Mouse (Mus musculus) MEL (cell line): ENCODE results near the gene Stat5a. TPM values are rescaled to one million over a fixed set of nuclear protein-coding genes. Genes with fewer than 3 reads are reported as not detected.

Source experiments
- DNase-seq: peaks from one replicate; pipeline ENCODE4 v3.0.0; 2011; ENCODE audit warnings: low read depth, low spot score
- H3K27ac ChIP-seq: 2 replicates; pipeline ENCODE4 v1.5.1; 2012; ENCODE audit warnings: low read depth, mild to moderate bottlenecking, control low read depth, low read length, moderate library complexity; ENCODE audit not compliant: control insufficient read depth
- H3K27me3 ChIP-seq, 2 experiments: fragments of 150-350 bp in 1 of 2; sonication (generic) in 1 of 2; 2 replicates each; pipeline ENCODE4 v1.6.1; 2012; ENCODE audit warnings: low read length in 2 of 2, mild to moderate bottlenecking in 2 of 2, improper control_type of control experiment in 1 of 2, moderate library complexity in 1 of 2; ENCODE audit not compliant: insufficient read depth in 2 of 2, control insufficient read depth in 1 of 2
- H3K36me3 ChIP-seq, 2 experiments: 2 replicates each; pipeline ENCODE4 v1.6.1; 2012 to 2014; ENCODE audit warnings: low read length in 2 of 2, improper control_type of control experiment in 1 of 2, inconsistent platforms in 1 of 2, mild to moderate bottlenecking in 1 of 2; ENCODE audit not compliant: insufficient read depth in 2 of 2, control insufficient read depth in 1 of 2
- H3K4me1 ChIP-seq, 2 experiments: fragments of 150-350 bp in 1 of 2; sonication (generic) in 1 of 2; 2 replicates each; pipeline ENCODE4 v1.6.1; 2012; ENCODE audit warnings: low read length in 2 of 2, improper control_type of control experiment in 1 of 2, mild to moderate bottlenecking in 1 of 2; ENCODE audit not compliant: insufficient read depth in 2 of 2, control insufficient read depth in 1 of 2
- H3K4me3 ChIP-seq, 2 experiments: fragments of 150-350 bp in 1 of 2; sonication (generic) in 1 of 2; 2 replicates each; pipeline ENCODE4 v1.5.1; 2012; ENCODE audit warnings: low read depth in 2 of 2, low read length in 2 of 2, mild to moderate bottlenecking in 2 of 2, moderate library complexity in 2 of 2, control low read depth in 1 of 2, improper control_type of control experiment in 1 of 2; ENCODE audit not compliant: control insufficient read depth in 1 of 2, insufficient read depth in 1 of 2
- H3K79me2 ChIP-seq: 2 replicates; pipeline ENCODE4 v1.6.1; 2012; ENCODE audit warnings: mild to moderate bottlenecking, low read length, moderate library complexity; ENCODE audit not compliant: control insufficient read depth, poor library complexity, insufficient read depth
- H3K9ac ChIP-seq: 2 replicates; pipeline ENCODE4 v1.6.1; 2012; ENCODE audit warnings: low read depth, mild to moderate bottlenecking, control low read depth, low read length, moderate library complexity; ENCODE audit not compliant: control insufficient read depth, poor library complexity, severe bottlenecking
- H3K9me3 ChIP-seq: fragments of 150-350 bp; sonication (generic); replicated peaks from 2 replicates; pipeline ENCODE4 v1.6.1; 2012; ENCODE audit warnings: mild to moderate bottlenecking, low read length, improper control_type of control experiment, moderate library complexity; ENCODE audit not compliant: insufficient read depth
- BHLHE40 ChIP-seq: IDR thresholded peaks from 2 replicates; pipeline ENCODE4 v1.6.1; 2012; ENCODE audit warnings: low read depth, mild to moderate bottlenecking, inconsistent platforms, low read length, improper control_type of control experiment, borderline replicate concordance
- CHD1 ChIP-seq: IDR thresholded peaks from 2 replicates; pipeline ENCODE4 v1.6.1; 2012; ENCODE audit warnings: low read depth, mild to moderate bottlenecking, inconsistent platforms, low read length, improper control_type of control experiment
- CHD2 ChIP-seq: IDR thresholded peaks from 2 replicates; pipeline ENCODE4 v1.6.1; 2011; ENCODE audit warnings: low read length, improper control_type of control experiment
- E2F4 ChIP-seq: IDR thresholded peaks from 2 replicates; pipeline ENCODE4 v1.6.1; 2011; ENCODE audit warnings: low read depth, low read length, improper control_type of control experiment, borderline replicate concordance
- EP300 ChIP-seq, 2 experiments: IDR thresholded peaks; 2 replicates each; pipeline ENCODE4 v1.6.1; 2011; ENCODE audit warnings: improper control_type of control experiment in 2 of 2, low read length in 2 of 2, low read depth in 1 of 2, mild to moderate bottlenecking in 1 of 2
- ETS1 ChIP-seq: IDR thresholded peaks from 2 replicates; pipeline ENCODE4 v1.6.1; 2012; ENCODE audit warnings: low read depth, mild to moderate bottlenecking, inconsistent platforms, low read length, improper control_type of control experiment, moderate library complexity
- GATA1 ChIP-seq: IDR thresholded peaks from 2 replicates; pipeline ENCODE4 v1.6.1; 2011; ENCODE audit warnings: low read depth, low read length, improper control_type of control experiment
- HCFC1 ChIP-seq: IDR thresholded peaks from 2 replicates; pipeline ENCODE4 v1.6.1; 2012; ENCODE audit warnings: low read depth, mild to moderate bottlenecking, inconsistent platforms, low read length, improper control_type of control experiment, moderate library complexity
- KAT2A ChIP-seq: conservative IDR thresholded peaks from 2 replicates; pipeline ENCODE4 v1.6.1; 2012; ENCODE audit warnings: low read depth, low read length, improper control_type of control experiment, inconsistent platforms
- MAZ ChIP-seq: IDR thresholded peaks from 2 replicates; pipeline ENCODE4 v1.6.1; 2012; ENCODE audit warnings: low read depth, mild to moderate bottlenecking, inconsistent platforms, low read length, improper control_type of control experiment
- MYB ChIP-seq: IDR thresholded peaks from 2 replicates; pipeline ENCODE4 v1.6.1; 2011; ENCODE audit warnings: mild to moderate bottlenecking, low read depth, low read length, improper control_type of control experiment
- NELFE ChIP-seq: IDR thresholded peaks from 2 replicates; pipeline ENCODE4 v1.6.1; 2011; ENCODE audit warnings: low read depth, low read length, improper control_type of control experiment
- NRF1 ChIP-seq: IDR thresholded peaks from 2 replicates; pipeline ENCODE4 v1.6.1; 2014; ENCODE audit warnings: low read depth, mild to moderate bottlenecking, inconsistent platforms, low read length, improper control_type of control experiment, moderate library complexity; ENCODE audit not compliant: poor library complexity, insufficient read depth, severe bottlenecking
- POLR2A ChIP-seq, 2 experiments: IDR thresholded peaks; 2 replicates each; pipeline ENCODE4 v1.6.1; 2011 to 2012; ENCODE audit warnings: low read length in 2 of 2, mild to moderate bottlenecking in 2 of 2, control low read depth in 1 of 2, improper control_type of control experiment in 1 of 2, low read depth in 1 of 2, moderate library complexity in 1 of 2; ENCODE audit not compliant: control insufficient read depth in 1 of 2, insufficient read depth in 1 of 2, poor library complexity in 1 of 2
- POLR2AphosphoS2 ChIP-seq: IDR thresholded peaks from 2 replicates; pipeline ENCODE4 v1.6.1; 2011; ENCODE audit warnings: low read length, improper control_type of control experiment
- POLR2AphosphoS5 ChIP-seq: IDR thresholded peaks from 2 replicates; pipeline ENCODE4 v1.6.1; 2012; ENCODE audit warnings: low read depth, borderline replicate concordance, mild to moderate bottlenecking, inconsistent platforms, low read length, moderate library complexity, mixed read lengths
- RAD21 ChIP-seq: IDR thresholded peaks from 2 replicates; pipeline ENCODE4 v1.6.1; 2011; ENCODE audit warnings: mild to moderate bottlenecking, low read depth, low read length, improper control_type of control experiment
- SIN3A ChIP-seq: IDR thresholded peaks from 2 replicates; pipeline ENCODE4 v1.6.1; 2012; ENCODE audit warnings: low read length, improper control_type of control experiment, inconsistent platforms
- TAL1 ChIP-seq: IDR thresholded peaks from 2 replicates; pipeline ENCODE4 v1.6.1; 2012; ENCODE audit warnings: mild to moderate bottlenecking, inconsistent platforms, low read length, moderate library complexity, mixed read lengths
- TBP ChIP-seq: IDR thresholded peaks from 2 replicates; pipeline ENCODE4 v1.8.0; 2011; ENCODE audit warnings: low read depth, low read length, improper control_type of control experiment
- TCF12 ChIP-seq: IDR thresholded peaks from 2 replicates; pipeline ENCODE4 v1.6.1; 2014; ENCODE audit warnings: low read depth, mild to moderate bottlenecking, inconsistent platforms, low read length, improper control_type of control experiment, moderate library complexity
- UBTF ChIP-seq: IDR thresholded peaks from 2 replicates; pipeline ENCODE4 v1.6.1; 2012; ENCODE audit warnings: low read depth, mild to moderate bottlenecking, inconsistent platforms, low read length, improper control_type of control experiment, moderate library complexity, borderline replicate concordance; ENCODE audit not compliant: insufficient read depth
- ZC3H11A ChIP-seq: IDR thresholded peaks from 2 replicates; pipeline ENCODE4 v1.6.1; 2012; ENCODE audit warnings: low read depth, mild to moderate bottlenecking, inconsistent platforms, low read length, improper control_type of control experiment
- ZKSCAN1 ChIP-seq: IDR thresholded peaks from 2 replicates; pipeline ENCODE4 v1.6.1; 2012; ENCODE audit warnings: low read depth, mild to moderate bottlenecking, inconsistent platforms, low read length, improper control_type of control experiment, moderate library complexity
- polyA plus RNA-seq, 2 experiments: library from polyadenylated mRNA; stranded (reverse) in 1 of 2; unstranded in 1 of 2; fragments of >175 nt in 1 of 2; fragments of >200 nt in 1 of 2; gene quantifications; 2 replicates each; pipeline versions ENCODE4 v1.2.1 to v1.2.4; 2012; ENCODE audit warnings: low replicate concordance in 2 of 2, low read depth in 1 of 2; ENCODE audit not compliant: insufficient read length in 2 of 2, insufficient read depth in 1 of 2, missing spikeins in 1 of 2
- total RNA-seq: library from RNA; depleted of rRNA; stranded (reverse); fragments of 300-350 nt; gene quantifications from 2 replicates; pipeline ENCODE4 v1.2.3, GENCODE M21; 2012

Stat5a gene
- total and polyA plus RNA-seq, 3 experiments = 54.2 to 86.8 TPM; not detected in 1

DNA sequence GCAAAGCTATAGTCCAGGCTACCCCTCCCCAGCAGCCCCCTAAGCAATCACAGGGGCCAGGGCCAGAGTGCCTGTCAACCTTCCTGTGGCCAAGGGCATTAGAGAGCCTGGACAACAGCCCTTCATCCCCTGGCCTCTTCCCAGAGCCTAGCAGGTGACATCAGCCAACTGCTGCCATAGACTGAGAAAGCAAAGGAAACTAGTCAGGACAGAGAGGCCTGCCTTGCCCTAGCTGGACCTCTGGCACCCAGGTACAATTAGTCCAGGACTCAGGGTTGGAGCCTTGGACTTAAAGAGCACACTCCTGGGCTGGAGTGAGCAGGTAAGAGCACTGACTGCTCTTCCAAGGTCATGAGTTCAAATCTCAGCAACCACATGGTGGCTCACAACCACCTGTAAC, 26.3 kb downstream of the Stat5a start:
- Histone ChIP-seq H3K79me2 (no peaks in the 10 kb centered on the region), H3K9ac (no peak overlapping the region), H3K27ac (peak overlapping the region; percentile 65; the same call in 1 of the 2 replicates), H3K9me3 (no peaks in the 10 kb centered on the region), H3K4me1 (peaks cover 41 to 49% of the 10 kb centered on the region in 2 experiments), H3K36me3 (peaks cover 10 to 52% of the 10 kb centered on the region in 2 experiments), H3K4me3 (no peak overlapping the region), H3K27me3 (no peaks in the 10 kb centered on the region)
- no peak for DNase-seq
- TF ChIP-seq BHLHE40 (no peak), ZC3H11A (no peak), HCFC1 (0 out of 2 replicates have a peak, but pooled peaks have one; percentile 23)

DNA sequence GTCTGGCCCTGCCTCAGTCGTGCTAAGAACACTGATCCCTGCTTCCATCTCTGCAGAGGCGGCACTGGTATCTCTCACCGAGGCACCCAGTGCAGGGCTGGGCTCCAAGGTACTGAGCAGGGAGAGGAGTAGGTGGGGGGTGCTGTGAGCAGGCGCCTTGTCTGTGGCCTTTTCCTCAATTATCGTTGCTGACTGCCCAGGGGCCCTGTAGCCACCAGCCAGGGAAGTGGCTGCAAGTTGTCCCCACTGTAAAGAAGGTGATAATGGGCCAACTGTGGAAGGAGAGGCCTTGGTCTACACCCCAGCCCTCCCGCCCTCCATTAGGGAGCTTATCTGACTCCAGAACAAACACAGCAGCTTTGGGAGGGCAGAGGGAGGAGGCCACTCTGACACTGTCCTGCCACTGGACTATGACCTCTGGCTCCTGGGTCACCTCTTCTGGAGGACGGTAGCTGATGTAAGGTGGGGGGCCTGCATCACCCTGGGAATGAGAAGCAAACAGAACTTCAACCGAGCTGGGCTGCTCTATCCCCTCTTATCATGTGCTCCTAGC, 27.1 kb downstream of the Stat5a start:
- Histone ChIP-seq H3K27me3 (no peaks in the 10 kb centered on the region), H3K9ac (peak overlapping the region; percentile 34), H3K79me2 (no peaks in the 10 kb centered on the region), H3K36me3 (peaks cover 5 to 60% of the 10 kb centered on the region in 2 experiments), H3K9me3 (no peaks in the 10 kb centered on the region), H3K4me1 (peaks cover 47 to 57% of the 10 kb centered on the region in 2 experiments), H3K27ac (peak overlapping the region; percentile 65), H3K4me3 (no peak overlapping the region)
- no peak for TF ChIP-seq RAD21
- TF ChIP-seq POLR2AphosphoS5 = no peak
- 0 out of 2 replicates have a peak, but pooled peaks have one; percentile 32 for TF ChIP-seq MAZ
- 0 out of 2 replicates have a peak, but pooled peaks have one; percentile 24 for TF ChIP-seq NRF1
- no peak for TF ChIP-seq E2F4
- TF ChIP-seq EP300 (IDR thresholded peaks at IDR 0.05; ENCODE audit: low read depth in 1 of 2, low read length in 2 of 2) = peak in 1 of 2 experiments; percentile 61
- peak; percentile 14; the same call in 1 of the 2 replicates for TF ChIP-seq GATA1
- TF ChIP-seq SIN3A = no peak
- peak in 1 of 2 experiments; percentile 36; a peak in 1 of 4 replicates for TF ChIP-seq POLR2A (IDR thresholded peaks at IDR 0.05; ENCODE audit: control insufficient read depth in 1 of 2, insufficient read depth in 1 of 2, low read depth in 1 of 2, low read length in 2 of 2, poor library complexity in 1 of 2)
- no peak for TF ChIP-seq CHD2
- no peak for TF ChIP-seq CHD1
- TF ChIP-seq NELFE = 0 out of 2 replicates have a peak, but pooled peaks have one; percentile 7
- TF ChIP-seq ZKSCAN1 = no peak
- TF ChIP-seq ETS1 = peak; percentile 36; the same call in 1 of the 2 replicates
- TF ChIP-seq TCF12 = peak; percentile 53; the same call in 1 of the 2 replicates
- no peak for TF ChIP-seq KAT2A
- TF ChIP-seq TBP = 0 out of 2 replicates have a peak, but pooled peaks have one; percentile 46
- no peak for TF ChIP-seq MYB
- TF ChIP-seq POLR2AphosphoS2 = 0 out of 2 replicates have a peak, but pooled peaks have one; percentile 38
- TF ChIP-seq UBTF = peak; percentile 91; the same call in 1 of the 2 replicates
- TF ChIP-seq TAL1 = peak; percentile 22; the same call in 1 of the 2 replicates
- TF ChIP-seq BHLHE40 = 0 out of 2 replicates have a peak, but pooled peaks have one; percentile 26
- peak; percentile 69 for DNase-seq
